Mouse (Mus musculus) fat pad, adult 2 months (tissue): Measurements from ENCODE around the gene Grin2a.

Experiments used
- DNase-seq: peaks from one replicate; pipeline ENCODE4 v3.0.0-alpha.2; 2011; ENCODE audit warnings: low read depth, low spot score; ENCODE audit errors: extremely low read depth

Grin2a gene

GRCm38 (mm10) chr16:9873001-9873400 is 122.4 kb downstream of the Grin2a start:
- DNase-seq, result no peak

- DNase-seq, result no peak
Measured at GRCm38 (mm10) chr16:9865710-9866109, 129.7 kb downstream of the Grin2a start.

GRCm38 (mm10) chr16:9865039-9865438 is 130.3 kb downstream of the Grin2a start:
- no peak for DNase-seq

DNA sequence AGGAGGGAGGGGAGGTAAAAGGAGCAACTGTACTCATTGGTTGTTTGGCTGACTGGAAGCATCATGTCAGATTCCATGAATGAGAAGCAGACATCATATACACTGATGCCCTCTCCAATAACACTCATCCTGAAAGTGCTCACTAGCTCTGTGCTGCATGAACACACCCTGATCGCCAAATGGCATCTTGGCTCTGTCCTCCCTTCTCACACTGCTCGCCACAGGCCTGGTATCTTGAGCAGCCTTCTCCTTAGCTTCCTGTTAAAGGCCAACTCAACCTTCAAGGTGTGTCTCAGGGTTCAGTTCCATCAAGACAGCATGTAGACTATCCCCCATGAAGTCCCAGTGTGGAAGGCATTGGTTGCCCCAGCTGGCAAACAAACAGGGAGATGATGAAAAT is 137.6 kb downstream of the Grin2a start:
- DNase-seq, result no peak

- DNase-seq, result no peak
Measured at GRCm38 (mm10) chr16:9851265-9851988, 143.9 kb downstream of the Grin2a start.

- DNase-seq, result no peak
Measured at GRCm38 (mm10) chr16:9841496-9841895, 153.9 kb downstream of the Grin2a start.

- DNase-seq, result no peak
Measured at GRCm38 (mm10) chr16:9836542-9836941, 158.8 kb downstream of the Grin2a start.

- no peak for DNase-seq
Measured at GRCm38 (mm10) chr16:9834236-9834635, 161.1 kb downstream of the Grin2a start.

- DNase-seq, result no peak
Measured at GRCm38 (mm10) chr16:9825110-9825483, 170.3 kb downstream of the Grin2a start.

DNA sequence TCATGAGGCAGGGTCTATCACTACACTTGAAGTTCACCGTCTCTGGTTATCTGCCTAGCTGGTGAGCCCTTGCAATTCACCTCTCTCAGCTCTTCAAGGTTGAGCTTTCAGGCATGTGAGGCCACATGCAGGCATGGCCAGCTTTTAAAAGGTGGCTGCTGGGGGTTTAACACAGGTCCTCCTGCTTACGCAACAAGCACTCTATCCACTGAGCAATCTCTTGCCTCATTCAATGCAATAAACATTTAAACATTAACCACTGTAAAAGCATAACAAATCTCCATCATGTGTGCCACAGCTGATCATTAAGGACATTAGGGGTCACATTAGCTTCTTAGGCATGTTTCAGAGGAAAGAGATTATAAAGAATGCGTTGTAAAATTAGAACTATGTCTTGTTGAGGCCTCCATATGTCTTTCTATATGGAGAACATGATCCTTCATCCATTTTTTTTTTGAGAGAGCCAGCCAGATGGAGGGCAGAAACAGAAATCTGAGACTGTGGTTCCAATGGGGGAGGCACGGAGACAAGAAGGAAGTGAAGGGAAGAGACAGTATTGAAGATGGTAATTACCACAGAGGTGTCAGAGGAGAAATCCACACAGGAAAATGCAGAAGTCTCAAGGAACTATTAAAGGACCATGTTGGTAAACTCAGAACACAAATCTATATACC is 170.8 kb downstream of the Grin2a start:
- no peak for DNase-seq

DNA sequence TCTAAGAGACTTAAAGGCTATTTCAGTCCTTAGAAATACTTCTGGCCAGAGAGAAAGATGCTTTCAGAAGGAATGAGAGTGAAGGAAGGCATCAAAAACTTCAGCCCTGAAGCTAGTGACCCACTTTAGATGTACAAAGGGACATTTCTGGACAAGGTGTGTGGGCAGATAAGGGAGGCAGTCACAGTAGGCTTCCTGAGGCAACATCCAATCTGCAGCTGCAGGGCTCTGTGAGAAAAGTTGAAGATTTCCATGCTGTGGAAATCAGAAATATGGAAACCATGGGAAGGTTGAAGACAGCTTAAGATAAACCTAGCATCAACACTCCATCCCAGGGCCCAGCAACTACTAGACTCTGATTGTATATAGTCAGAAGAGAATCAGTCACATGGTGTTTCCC is 171.7 kb downstream of the Grin2a start:
- DNase-seq, result no peak

GRCm38 (mm10) chr16:9819508-9819907 is 175.9 kb downstream of the Grin2a start:
- no peak for DNase-seq

DNA sequence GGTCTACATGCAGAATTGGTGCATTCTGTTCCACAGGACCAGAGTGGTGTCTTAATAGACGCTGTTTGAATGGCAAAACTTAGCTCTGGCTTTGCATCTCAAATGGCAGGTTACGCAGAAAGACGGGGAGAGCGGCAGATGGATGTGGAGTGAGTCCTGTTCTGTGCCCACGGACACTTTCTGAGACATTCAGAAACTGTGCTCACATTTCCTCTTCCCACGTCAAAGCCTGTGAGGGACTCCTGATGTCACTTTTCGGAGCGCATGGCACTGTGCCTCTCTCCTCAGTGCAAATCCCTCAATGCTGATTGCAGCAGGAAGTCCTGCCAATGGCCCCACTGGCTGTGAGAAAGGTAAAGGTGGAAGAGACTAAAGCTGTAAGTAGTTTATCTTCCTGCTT is 194.0 kb downstream of the Grin2a start:
- no peak for DNase-seq

- no peak for DNase-seq
Measured at GRCm38 (mm10) chr16:9800221-9800620, 195.1 kb downstream of the Grin2a start.

DNA sequence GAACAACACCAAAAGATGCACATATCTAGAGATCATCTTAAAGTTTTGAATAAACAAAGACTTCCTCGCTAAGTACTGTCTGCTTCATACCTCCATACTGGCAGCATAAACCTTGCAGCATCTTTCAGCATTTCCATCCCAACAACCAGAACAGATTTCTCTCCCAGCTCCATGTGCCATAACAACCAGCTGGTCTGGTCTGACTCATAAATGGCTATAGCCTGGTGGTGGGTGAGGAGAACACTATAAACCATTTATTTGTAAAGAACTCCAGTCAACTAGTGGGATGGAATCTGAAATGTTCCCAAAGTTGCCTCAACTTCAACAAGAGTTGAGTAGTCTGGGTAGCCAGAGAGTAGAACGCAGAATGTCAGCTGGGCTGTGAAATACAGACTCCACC is 202.4 kb downstream of the Grin2a start:
- no peak for DNase-seq

- no peak for DNase-seq
Measured at GRCm38 (mm10) chr16:9786261-9786660, 209.1 kb downstream of the Grin2a start.

DNA sequence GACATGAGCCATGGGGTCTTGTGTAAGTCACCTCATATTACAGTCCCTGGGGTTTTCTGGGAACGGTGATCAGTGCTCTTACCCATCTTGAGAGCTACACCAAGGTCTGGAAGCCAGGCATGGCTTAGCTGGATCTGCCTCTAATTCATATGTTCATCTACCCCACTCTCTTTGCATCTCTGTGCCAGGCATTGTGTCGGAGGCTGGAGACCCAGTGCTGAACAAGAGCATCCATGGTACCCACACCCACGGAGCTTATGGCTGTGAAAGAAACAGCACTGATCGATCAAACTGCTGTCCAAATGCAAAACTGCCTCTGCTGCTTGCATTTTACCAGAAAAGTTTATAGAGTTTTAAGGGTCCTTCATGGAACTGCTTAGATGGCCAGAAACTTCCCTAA is 209.5 kb downstream of the Grin2a start:
- no peak for DNase-seq

DNA sequence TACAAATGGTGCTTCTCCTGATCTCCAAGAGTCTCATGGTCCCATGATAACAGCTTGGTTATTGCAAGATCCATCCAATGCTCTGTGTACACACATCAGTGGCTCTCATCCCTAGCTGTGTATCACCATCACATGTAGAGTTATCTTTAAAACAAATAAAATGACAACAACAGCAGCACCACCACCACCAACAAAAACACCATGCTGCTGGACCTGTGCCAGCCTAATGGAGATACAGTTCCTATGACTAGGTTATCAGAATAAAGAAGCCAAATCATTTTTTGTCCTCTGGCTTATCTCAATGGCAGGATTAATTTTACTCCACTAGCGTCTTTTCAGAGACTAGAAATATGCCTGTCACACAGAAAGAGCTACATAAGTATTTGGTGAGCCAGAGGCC is 226.4 kb downstream of the Grin2a start:
- DNase-seq, result no peak

- no peak for DNase-seq
Measured at GRCm38 (mm10) chr16:9768356-9768755, 227.0 kb downstream of the Grin2a start.

- no peak for DNase-seq
Measured at GRCm38 (mm10) chr16:9767946-9768345, 227.4 kb downstream of the Grin2a start.

- DNase-seq, result no peak
Measured at GRCm38 (mm10) chr16:9764086-9764485, 231.3 kb downstream of the Grin2a start.

DNA sequence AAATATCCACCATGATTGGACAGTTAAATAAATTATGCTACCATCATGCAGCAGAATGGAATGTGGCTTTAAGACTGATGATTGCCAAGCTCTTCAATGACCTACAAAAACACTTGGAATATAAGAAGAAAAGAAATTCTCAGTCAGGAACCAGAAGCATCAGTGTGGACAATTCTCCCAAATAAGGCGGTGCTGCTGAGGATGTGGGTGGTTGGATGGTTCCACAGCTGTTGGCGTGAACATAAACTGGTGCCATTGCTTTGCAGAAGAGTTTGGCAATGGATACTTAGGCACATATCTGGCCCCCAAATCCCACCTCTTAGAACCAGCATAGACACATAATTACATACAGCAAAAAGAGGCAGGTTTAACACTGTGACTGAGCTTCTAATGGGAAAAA is 235.0 kb downstream of the Grin2a start:
- DNase-seq, result no peak

DNA sequence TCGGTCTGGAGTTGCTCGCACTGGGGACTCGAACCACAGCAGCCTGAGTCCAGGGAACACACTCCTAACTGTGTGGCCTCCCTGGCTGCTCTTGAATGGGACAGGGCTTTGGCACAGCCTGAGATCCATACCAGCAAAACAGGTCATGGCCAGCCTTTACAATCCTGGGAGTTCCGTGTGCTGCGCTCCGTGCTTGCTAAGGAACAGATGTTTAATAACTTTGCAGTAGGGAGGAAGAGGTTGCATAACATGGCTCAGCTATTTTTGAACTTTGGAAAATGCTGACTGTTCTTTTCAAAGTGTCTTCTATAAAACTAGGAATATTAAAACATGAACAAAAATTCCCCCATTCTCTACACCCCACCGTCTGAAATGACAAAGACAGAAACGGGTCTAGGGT is 238.5 kb downstream of the Grin2a start:
- DNase-seq, result no peak
